Mouse (Mus musculus): ENCODE data around the gene Zp3. TPM values are rescaled to one million over a fixed set of nuclear protein-coding genes. Genes with fewer than 3 reads are reported as not detected.

The Zp3 gene
- not detected for polyA plus RNA-seq (2014; fragmentation: Illumina TruSeq; extraction: RNeasy Lipid Tissue Mini Kit (QIAGEN cat#74804); ENCODE audit: low read depth, low replicate concordance)

DNA sequence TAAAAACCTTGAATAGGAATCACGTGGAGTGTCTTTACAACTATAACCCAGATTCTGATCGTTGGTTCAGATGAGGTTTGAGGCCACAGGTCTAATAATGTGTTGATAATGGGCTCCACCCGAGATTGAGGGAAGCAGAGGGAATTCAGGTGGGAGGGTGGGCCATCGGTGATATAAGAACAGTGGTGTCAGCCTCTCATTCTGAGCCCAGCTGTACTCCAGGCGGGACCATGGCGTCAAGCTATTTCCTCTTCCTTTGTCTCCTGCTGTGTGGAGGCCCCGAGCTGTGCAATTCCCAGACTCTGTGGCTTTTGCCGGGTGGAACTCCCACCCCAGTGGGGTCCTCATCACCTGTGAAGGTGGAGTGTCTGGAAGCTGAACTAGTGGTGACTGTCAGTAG, at the start of gene Zp3:
Gene Zp3 (plus strand): TSS at position 196 of the 400 bp plus-strand sequence.

DNA sequence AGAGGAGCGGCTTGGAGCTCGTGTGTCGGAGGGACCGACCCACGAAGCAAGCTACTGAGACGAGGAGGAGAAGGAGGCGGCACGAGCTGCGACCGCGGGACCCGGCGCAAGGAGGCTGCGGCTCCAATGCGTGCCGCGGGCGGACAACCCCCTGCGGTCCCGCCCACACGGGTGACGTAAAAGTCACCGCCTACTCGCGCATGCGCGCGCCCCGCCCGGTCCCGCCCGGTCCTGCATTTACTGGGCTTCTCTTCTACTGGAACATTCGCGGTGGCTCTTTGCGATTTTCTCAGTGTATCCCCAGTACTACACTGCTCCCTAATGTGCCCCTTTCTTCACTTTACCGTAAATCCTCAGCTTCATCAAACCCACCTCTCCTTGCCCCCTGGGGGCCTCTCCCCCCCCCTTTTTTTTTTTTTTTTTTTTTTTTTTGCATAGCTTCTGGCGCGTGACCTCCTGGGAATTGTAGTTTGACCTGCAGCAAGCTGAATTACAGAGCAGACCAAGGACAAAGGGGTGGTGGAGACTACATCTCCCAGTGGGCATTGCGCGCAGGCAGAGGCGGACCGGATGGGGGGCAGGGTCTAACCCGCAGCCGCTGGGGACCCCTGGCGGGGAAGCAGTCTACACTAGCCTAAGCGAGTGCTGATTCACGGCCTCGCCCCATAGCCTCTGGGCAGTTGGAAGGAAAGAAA, 45.3 kb upstream of the Zp3 start, which contains the start of gene Ywhag:
Gene Ywhag (minus strand): TSS at position 136 of the 695 bp plus-strand sequence.

DNA sequence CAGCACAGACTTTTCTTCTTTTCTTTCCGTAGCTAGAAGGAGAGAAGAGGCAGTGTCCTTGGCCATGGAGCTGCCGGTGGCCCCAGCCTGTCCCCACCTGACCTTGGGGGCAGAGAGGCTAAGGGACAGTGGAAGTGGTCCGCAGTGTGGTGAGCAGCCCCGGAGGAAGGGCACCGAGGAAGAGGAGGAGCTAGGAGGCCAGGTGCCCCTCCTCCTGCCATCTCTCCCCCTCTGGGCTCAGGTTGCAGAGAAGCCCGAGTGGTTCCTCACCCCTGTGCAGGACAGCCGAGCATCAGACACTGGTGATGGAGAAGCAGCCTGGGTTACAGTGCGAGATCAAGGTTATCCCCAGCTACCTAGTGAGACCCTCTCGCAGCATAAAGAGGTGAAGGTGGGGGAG, 5.5 kb upstream of the Zp3 start, which contains the start of gene Ssc4d:
Gene Ssc4d (minus strand): TSS at position 167 of the 400 bp plus-strand sequence.

DNA sequence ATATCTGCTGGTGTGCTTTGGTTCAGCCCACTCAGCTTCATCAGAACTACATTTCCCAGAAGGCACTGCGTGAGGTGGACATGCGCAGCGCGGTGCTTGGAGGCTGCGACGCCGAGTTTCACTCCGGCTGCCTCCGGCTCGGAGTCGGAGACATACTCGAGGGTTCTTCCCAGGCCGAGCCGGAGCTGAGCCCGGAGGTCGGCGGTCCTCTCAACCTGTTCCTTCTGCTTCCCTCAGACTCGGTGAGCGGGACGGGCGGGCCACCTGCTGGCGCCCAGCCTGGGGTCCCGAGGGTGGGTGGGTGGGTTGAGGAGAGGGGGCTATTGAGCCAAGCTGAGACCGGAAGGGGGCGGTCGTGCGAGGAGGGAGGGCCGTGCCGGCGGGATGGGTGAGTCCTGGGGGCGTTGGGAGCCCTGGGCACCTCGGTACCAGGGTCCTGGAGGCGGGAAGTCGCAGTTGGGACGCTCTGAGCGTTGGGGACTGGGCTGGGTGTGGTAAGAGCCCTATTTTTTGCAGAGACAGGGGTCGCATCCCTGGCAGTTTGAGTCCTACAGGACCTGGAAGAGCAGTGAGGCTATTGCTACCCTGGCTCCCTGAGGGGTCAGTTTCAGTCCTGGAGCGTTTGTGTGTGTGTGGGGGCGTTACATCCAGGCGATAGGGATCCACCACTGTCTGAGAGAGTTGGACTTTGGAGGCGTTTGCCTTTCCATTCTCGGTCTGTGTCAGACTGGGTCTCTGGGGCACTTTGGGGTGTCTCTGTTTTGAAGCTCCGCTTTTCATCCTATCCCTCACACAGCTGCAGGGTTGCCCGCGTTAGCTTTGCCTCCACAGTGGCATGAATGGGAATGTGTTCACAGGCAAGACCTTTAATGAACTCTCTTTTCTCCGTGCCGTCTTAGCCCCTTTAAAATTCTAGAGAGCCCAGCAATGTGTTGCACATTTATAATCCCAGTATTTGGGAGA, 15.1 kb downstream of the Zp3 start, which contains the start of gene Dtx2:
Gene Dtx2 (plus strand): TSS at position 76 of the 963 bp plus-strand sequence.

Other genes starting within 250 kb of the Zp3 start
- 10.0 TPM for gene Tmem120a, start 235.7 kb upstream of the Zp3 start, polyA plus RNA-seq (2014; fragmentation: Illumina TruSeq; extraction: RNeasy Lipid Tissue Mini Kit (QIAGEN cat#74804); ENCODE audit: low read depth, low replicate concordance)
- not detected for gene Styxl1, start 201.7 kb upstream of the Zp3 start, polyA plus RNA-seq (2014; fragmentation: Illumina TruSeq; extraction: RNeasy Lipid Tissue Mini Kit (QIAGEN cat#74804); ENCODE audit: low read depth, low replicate concordance)
- 72.0 TPM for gene Mdh2, start 201.6 kb upstream of the Zp3 start, polyA plus RNA-seq (2014; fragmentation: Illumina TruSeq; extraction: RNeasy Lipid Tissue Mini Kit (QIAGEN cat#74804); ENCODE audit: low read depth, low replicate concordance)
- gene Srrm3, start 173.2 kb upstream of the Zp3 start, polyA plus RNA-seq (2014; fragmentation: Illumina TruSeq; extraction: RNeasy Lipid Tissue Mini Kit (QIAGEN cat#74804); ENCODE audit: low read depth, low replicate concordance), result not detected
- gene Hspb1, start 92.2 kb upstream of the Zp3 start, polyA plus RNA-seq (2014; fragmentation: Illumina TruSeq; extraction: RNeasy Lipid Tissue Mini Kit (QIAGEN cat#74804); ENCODE audit: low read depth, low replicate concordance), result not detected
- gene Ywhag, start 45.5 kb upstream of the Zp3 start, polyA plus RNA-seq (2014; fragmentation: Illumina TruSeq; extraction: RNeasy Lipid Tissue Mini Kit (QIAGEN cat#74804); ENCODE audit: low read depth, low replicate concordance), result 44.8 TPM
- gene Ssc4d, start 5.6 kb upstream of the Zp3 start, polyA plus RNA-seq (2014; fragmentation: Illumina TruSeq; extraction: RNeasy Lipid Tissue Mini Kit (QIAGEN cat#74804); ENCODE audit: low read depth, low replicate concordance), result 0.40 TPM
- 0.16 TPM for gene Dtx2, start 14.7 kb downstream of the Zp3 start, polyA plus RNA-seq (2014; fragmentation: Illumina TruSeq; extraction: RNeasy Lipid Tissue Mini Kit (QIAGEN cat#74804); ENCODE audit: low read depth, low replicate concordance)
- gene Upk3b, start 58.4 kb downstream of the Zp3 start, polyA plus RNA-seq (2014; fragmentation: Illumina TruSeq; extraction: RNeasy Lipid Tissue Mini Kit (QIAGEN cat#74804); ENCODE audit: low read depth, low replicate concordance), result 0.36 TPM
- not detected for gene Upk3bl, start 74.4 kb downstream of the Zp3 start, polyA plus RNA-seq (2014; fragmentation: Illumina TruSeq; extraction: RNeasy Lipid Tissue Mini Kit (QIAGEN cat#74804); ENCODE audit: low read depth, low replicate concordance)
- gene Rasa4, start 103.8 kb downstream of the Zp3 start, polyA plus RNA-seq (2014; fragmentation: Illumina TruSeq; extraction: RNeasy Lipid Tissue Mini Kit (QIAGEN cat#74804); ENCODE audit: low read depth, low replicate concordance), result 0.32 TPM
- gene Polr2j, start 136.5 kb downstream of the Zp3 start, polyA plus RNA-seq (2014; fragmentation: Illumina TruSeq; extraction: RNeasy Lipid Tissue Mini Kit (QIAGEN cat#74804); ENCODE audit: low read depth, low replicate concordance), result 5.5 TPM
- 0.44 TPM for gene Lrwd1, start 156.0 kb downstream of the Zp3 start, polyA plus RNA-seq (2014; fragmentation: Illumina TruSeq; extraction: RNeasy Lipid Tissue Mini Kit (QIAGEN cat#74804); ENCODE audit: low read depth, low replicate concordance)
- gene Alkbh4, start 156.0 kb downstream of the Zp3 start, polyA plus RNA-seq (2014; fragmentation: Illumina TruSeq; extraction: RNeasy Lipid Tissue Mini Kit (QIAGEN cat#74804); ENCODE audit: low read depth, low replicate concordance), result 0.69 TPM
- gene Orai2, start 190.6 kb downstream of the Zp3 start, polyA plus RNA-seq (2014; fragmentation: Illumina TruSeq; extraction: RNeasy Lipid Tissue Mini Kit (QIAGEN cat#74804); ENCODE audit: low read depth, low replicate concordance), result 0.49 TPM
- 17.3 TPM for gene Prkrip1, start 218.9 kb downstream of the Zp3 start, polyA plus RNA-seq (2014; fragmentation: Illumina TruSeq; extraction: RNeasy Lipid Tissue Mini Kit (QIAGEN cat#74804); ENCODE audit: low read depth, low replicate concordance)